Mouse (Mus musculus) stomach, postnatal 0 days (tissue): ENCODE measurements at regions not wholly inside any gene's neighbourhood (a gene's known extent, or its start where the extent isn't known, plus 50 kb on each side); places are given as distances from the start of the nearest gene placed in this dataset.

Source experiments
- ATAC-seq: fragments of 200-750 bp; cut with Nextera tagmentation; 2 replicates; pipeline ENCODE4 v1.8.0; 2017; ENCODE audit not compliant: low FRiP score, low TSS enrichment
- DNase-seq: peaks from one replicate; pipeline ENCODE4 v3.0.0-alpha.2; 2016; ENCODE audit warnings: low spot score
- H3K27ac ChIP-seq: fragments of 300-500 bp; sonication (generic); replicated peaks from 2 replicates; pipeline ENCODE4 v1.5.1; 2014; ENCODE audit warnings: mild to moderate bottlenecking, control low read depth
- H3K27me3 ChIP-seq: fragments of 300-500 bp; sonication (generic); 2 replicates; pipeline ENCODE4 v1.6.1; 2014; ENCODE audit warnings: low read length; ENCODE audit not compliant: control insufficient read depth, insufficient read depth
- H3K36me3 ChIP-seq: fragments of 300-500 bp; sonication (generic); 2 replicates; pipeline ENCODE4 v1.6.1; 2014; ENCODE audit warnings: low read length, mixed read lengths; ENCODE audit not compliant: control insufficient read depth, insufficient read depth
- H3K4me1 ChIP-seq: fragments of 300-500 bp; sonication (generic); replicated peaks from 2 replicates; pipeline ENCODE4 v1.6.1; 2014; ENCODE audit warnings: antibody characterized with exemption; ENCODE audit not compliant: control insufficient read depth, insufficient read depth
- H3K4me2 ChIP-seq: fragments of 300-500 bp; sonication (generic); replicated peaks from 2 replicates; pipeline ENCODE4 v1.6.1; 2014; ENCODE audit warnings: low read depth, mild to moderate bottlenecking, control low read depth, moderate library complexity
- H3K4me3 ChIP-seq: fragments of 300-500 bp; sonication (generic); 2 replicates; pipeline ENCODE4 v1.5.1; 2014; ENCODE audit warnings: low read depth, low read length, control low read depth
- H3K9ac ChIP-seq: fragments of 300-500 bp; sonication (generic); 2 replicates; pipeline ENCODE4 v1.6.1; 2014; ENCODE audit warnings: mild to moderate bottlenecking, low read length, control low read depth, mixed read lengths
- H3K9me3 ChIP-seq: fragments of 300-500 bp; sonication (generic); 2 replicates; pipeline ENCODE4 v1.6.1; 2016; ENCODE audit warnings: low read length; ENCODE audit not compliant: control insufficient read depth
- CTCF ChIP-seq: IDR thresholded peaks from 2 replicates; pipeline ENCODE4 v1.5.1; 2016; ENCODE audit warnings: antibody characterized with exemption, low read depth, mild to moderate bottlenecking, moderate library complexity
- EP300 ChIP-seq: optimal IDR thresholded peaks from 2 replicates; pipeline ENCODE3; 2016; ENCODE audit warnings: antibody characterized with exemption
- WGBS: fragments of 180-500 bp; shearing (Covaris S2); extraction: QIAGEN DNeasy Blood & Tissue Kit; methylation state at CpG from one replicate; pipeline ENCODE4 v1.1.7; 2014; 5-methylcytosine and 5-hydroxymethylcytosine counted together

- Histone ChIP-seq H3K27me3 (no peaks in the 10 kb centered on the region), H3K36me3 (no peaks in the 10 kb centered on the region), H3K4me3 (no peak overlapping the region), H3K9me3 (no peaks in the 10 kb centered on the region), H3K4me1 (no peaks in the 10 kb centered on the region), H3K27ac (no peak overlapping the region), H3K4me2 (no peak overlapping the region), H3K9ac (no peak overlapping the region)
- DNase-seq (no peak), ATAC-seq (no peak)
- WGBS, result 73% methylated on average over 1 of the region's 1 CpGs
- TF ChIP-seq EP300, result no peak
- TF ChIP-seq CTCF, result no peak
Observed at GRCm38 (mm10) chr3:17772886-17773285, 175.3 kb upstream of the Cypt12 start.

- Histone ChIP-seq H3K9ac (no peak overlapping the region), H3K27me3 (no peaks in the 10 kb centered on the region), H3K4me2 (no peak overlapping the region), H3K4me3 (no peak overlapping the region), H3K4me1 (no peaks in the 10 kb centered on the region), H3K27ac (no peak overlapping the region), H3K9me3 (no peaks in the 10 kb centered on the region), H3K36me3 (no peaks in the 10 kb centered on the region)
- 72% methylated on average over 3 of the region's 3 CpGs for WGBS
- TF ChIP-seq EP300 (no peak), CTCF (no peak)
- no peak for ATAC-seq
- no peak for DNase-seq
Observed at GRCm38 (mm10) chr3:17779152-17779551, 169.1 kb upstream of the Cypt12 start.

GRCm38 (mm10) chr3:17784076-17784475 is 164.1 kb upstream of the Cypt12 start:
- ATAC-seq (no peak), DNase-seq (no peak)
- 67% methylated on average over 3 of the region's 3 CpGs for WGBS
- peaks cover 6% of the 10 kb centered on the region for H3K4me1 ChIP-seq
- peaks cover 10% of the 10 kb centered on the region; the same call in 1 of the 2 replicates for H3K27me3 ChIP-seq
- H3K27ac ChIP-seq, result no peak overlapping the region
- H3K9me3 ChIP-seq, result no peaks in the 10 kb centered on the region
- H3K36me3 ChIP-seq, result no peaks in the 10 kb centered on the region
- no peak overlapping the region for H3K4me3 ChIP-seq
- TF ChIP-seq EP300 (no peak), CTCF (no peak)
- no peak overlapping the region for H3K4me2 ChIP-seq
- no peak overlapping the region for H3K9ac ChIP-seq

GRCm38 (mm10) chr3:17784587-17784986 is 163.6 kb upstream of the Cypt12 start:
- no peaks in the 10 kb centered on the region for H3K36me3 ChIP-seq
- no peaks in the 10 kb centered on the region for H3K9me3 ChIP-seq
- no peak overlapping the region for H3K27ac ChIP-seq
- DNase-seq (no peak), ATAC-seq (no peak)
- H3K27me3 ChIP-seq, result peaks cover 10% of the 10 kb centered on the region; the same call in 1 of the 2 replicates
- 45% methylated on average over 3 of the region's 3 CpGs for WGBS
- H3K4me1 ChIP-seq, result peaks cover 6% of the 10 kb centered on the region
- TF ChIP-seq CTCF, result no peak
- TF ChIP-seq EP300, result no peak
- H3K4me2 ChIP-seq, result no peak overlapping the region
- H3K4me3 ChIP-seq, result no peak overlapping the region
- H3K9ac ChIP-seq, result no peak overlapping the region

- Histone ChIP-seq H3K27ac (no peak overlapping the region), H3K4me3 (peak overlapping the region; percentile 35), H3K4me1 (peaks cover 6% of the 10 kb centered on the region), H3K36me3 (no peaks in the 10 kb centered on the region), H3K4me2 (peak overlapping the region; percentile 61), H3K9ac (no peak overlapping the region), H3K27me3 (peaks cover 10% of the 10 kb centered on the region; the same call in 1 of the 2 replicates), H3K9me3 (no peaks in the 10 kb centered on the region)
- ATAC-seq (no peak), DNase-seq (no peak)
- TF ChIP-seq EP300 (no peak), CTCF (no peak)
- WGBS, result 9% methylated on average over 21 of the region's 21 CpGs
Observed at GRCm38 (mm10) chr3:17785106-17786022, 162.8 kb upstream of the Cypt12 start.

- Histone ChIP-seq H3K36me3 (no peaks in the 10 kb centered on the region), H3K4me3 (peak overlapping the region; percentile 35), H3K4me2 (peak overlapping the region; percentile 61), H3K4me1 (peaks cover 6% of the 10 kb centered on the region), H3K27ac (no peak overlapping the region), H3K27me3 (peaks cover 11% of the 10 kb centered on the region; the same call in 1 of the 2 replicates), H3K9ac (peak overlapping the region; percentile 47), H3K9me3 (no peaks in the 10 kb centered on the region)
- 1% methylated on average over 51 of the region's 56 CpGs for WGBS
- no peak for TF ChIP-seq EP300
- no peak for TF ChIP-seq CTCF
- no peak for DNase-seq
- ATAC-seq, result peak; percentile 15; the same call in 1 of the 2 replicates
Observed at GRCm38 (mm10) chr3:17786023-17786720, 162.0 kb upstream of the Cypt12 start.
